Mouse (Mus musculus) MEL (cell line): ENCODE data around the gene Nans. TPM values are rescaled to one million over a fixed set of nuclear protein-coding genes. Genes with fewer than 3 reads are reported as not detected.

Experiments
- DNase-seq: peaks from one replicate; pipeline ENCODE4 v3.0.0; 2011; ENCODE audit warnings: low read depth, low spot score
- H3K27ac ChIP-seq: 2 replicates; pipeline ENCODE4 v1.5.1; 2012; ENCODE audit warnings: low read depth, mild to moderate bottlenecking, control low read depth, low read length, moderate library complexity; ENCODE audit not compliant: control insufficient read depth
- H3K27me3 ChIP-seq, 2 experiments: fragments of 150-350 bp in 1 of 2; sonication (generic) in 1 of 2; 2 replicates each; pipeline ENCODE4 v1.6.1; 2012; ENCODE audit warnings: low read length in 2 of 2, mild to moderate bottlenecking in 2 of 2, improper control_type of control experiment in 1 of 2, moderate library complexity in 1 of 2; ENCODE audit not compliant: insufficient read depth in 2 of 2, control insufficient read depth in 1 of 2
- H3K36me3 ChIP-seq, 2 experiments: 2 replicates each; pipeline ENCODE4 v1.6.1; 2012 to 2014; ENCODE audit warnings: low read length in 2 of 2, improper control_type of control experiment in 1 of 2, inconsistent platforms in 1 of 2, mild to moderate bottlenecking in 1 of 2; ENCODE audit not compliant: insufficient read depth in 2 of 2, control insufficient read depth in 1 of 2
- H3K4me1 ChIP-seq, 2 experiments: fragments of 150-350 bp in 1 of 2; sonication (generic) in 1 of 2; 2 replicates each; pipeline ENCODE4 v1.6.1; 2012; ENCODE audit warnings: low read length in 2 of 2, improper control_type of control experiment in 1 of 2, mild to moderate bottlenecking in 1 of 2; ENCODE audit not compliant: insufficient read depth in 2 of 2, control insufficient read depth in 1 of 2
- H3K4me3 ChIP-seq, 2 experiments: fragments of 150-350 bp in 1 of 2; sonication (generic) in 1 of 2; 2 replicates each; pipeline ENCODE4 v1.5.1; 2012; ENCODE audit warnings: low read depth in 2 of 2, low read length in 2 of 2, mild to moderate bottlenecking in 2 of 2, moderate library complexity in 2 of 2, control low read depth in 1 of 2, improper control_type of control experiment in 1 of 2; ENCODE audit not compliant: control insufficient read depth in 1 of 2, insufficient read depth in 1 of 2
- H3K79me2 ChIP-seq: 2 replicates; pipeline ENCODE4 v1.6.1; 2012; ENCODE audit warnings: mild to moderate bottlenecking, low read length, moderate library complexity; ENCODE audit not compliant: control insufficient read depth, poor library complexity, insufficient read depth
- H3K9ac ChIP-seq: 2 replicates; pipeline ENCODE4 v1.6.1; 2012; ENCODE audit warnings: low read depth, mild to moderate bottlenecking, control low read depth, low read length, moderate library complexity; ENCODE audit not compliant: control insufficient read depth, poor library complexity, severe bottlenecking
- H3K9me3 ChIP-seq: fragments of 150-350 bp; sonication (generic); replicated peaks from 2 replicates; pipeline ENCODE4 v1.6.1; 2012; ENCODE audit warnings: mild to moderate bottlenecking, low read length, improper control_type of control experiment, moderate library complexity; ENCODE audit not compliant: insufficient read depth
- BHLHE40 ChIP-seq: IDR thresholded peaks from 2 replicates; pipeline ENCODE4 v1.6.1; 2012; ENCODE audit warnings: low read depth, mild to moderate bottlenecking, inconsistent platforms, low read length, improper control_type of control experiment, borderline replicate concordance
- CHD1 ChIP-seq: IDR thresholded peaks from 2 replicates; pipeline ENCODE4 v1.6.1; 2012; ENCODE audit warnings: low read depth, mild to moderate bottlenecking, inconsistent platforms, low read length, improper control_type of control experiment
- CHD2 ChIP-seq: IDR thresholded peaks from 2 replicates; pipeline ENCODE4 v1.6.1; 2011; ENCODE audit warnings: low read length, improper control_type of control experiment
- CTCF ChIP-seq, 3 experiments: IDR thresholded peaks in 2 of 3; conservative IDR thresholded peaks in 1 of 3; 2 replicates each; pipeline ENCODE4 v1.5.1; 2011 to 2012; ENCODE audit warnings: low read length in 3 of 3, low read depth in 2 of 3, mild to moderate bottlenecking in 2 of 3, improper control_type of control experiment in 1 of 3, inconsistent platforms in 1 of 3, mixed read lengths in 1 of 3, moderate library complexity in 1 of 3; ENCODE audit not compliant: control insufficient read depth in 1 of 3, insufficient read depth in 1 of 3, poor library complexity in 1 of 3, severe bottlenecking in 1 of 3
- E2F4 ChIP-seq: IDR thresholded peaks from 2 replicates; pipeline ENCODE4 v1.6.1; 2011; ENCODE audit warnings: low read depth, low read length, improper control_type of control experiment, borderline replicate concordance
- ELF1 ChIP-seq: IDR thresholded peaks from 2 replicates; pipeline ENCODE4 v1.6.1; 2014; ENCODE audit warnings: low read depth, mild to moderate bottlenecking, inconsistent platforms, low read length, improper control_type of control experiment, moderate library complexity
- EP300 ChIP-seq, 2 experiments: IDR thresholded peaks; 2 replicates each; pipeline ENCODE4 v1.6.1; 2011; ENCODE audit warnings: improper control_type of control experiment in 2 of 2, low read length in 2 of 2, low read depth in 1 of 2, mild to moderate bottlenecking in 1 of 2
- ETS1 ChIP-seq: IDR thresholded peaks from 2 replicates; pipeline ENCODE4 v1.6.1; 2012; ENCODE audit warnings: low read depth, mild to moderate bottlenecking, inconsistent platforms, low read length, improper control_type of control experiment, moderate library complexity
- GABPA ChIP-seq: IDR thresholded peaks from 2 replicates; pipeline ENCODE4 v1.6.1; 2012; ENCODE audit warnings: low read depth, mild to moderate bottlenecking, inconsistent platforms, low read length, improper control_type of control experiment, moderate library complexity
- GATA1 ChIP-seq: IDR thresholded peaks from 2 replicates; pipeline ENCODE4 v1.6.1; 2011; ENCODE audit warnings: low read depth, low read length, improper control_type of control experiment
- HCFC1 ChIP-seq: IDR thresholded peaks from 2 replicates; pipeline ENCODE4 v1.6.1; 2012; ENCODE audit warnings: low read depth, mild to moderate bottlenecking, inconsistent platforms, low read length, improper control_type of control experiment, moderate library complexity
- JUND ChIP-seq: IDR thresholded peaks from 2 replicates; pipeline ENCODE4 v1.6.1; 2011; ENCODE audit warnings: low read depth, mild to moderate bottlenecking, improper control_type of control experiment, low read length
- KAT2A ChIP-seq: conservative IDR thresholded peaks from 2 replicates; pipeline ENCODE4 v1.6.1; 2012; ENCODE audit warnings: low read depth, low read length, improper control_type of control experiment, inconsistent platforms
- MAFK ChIP-seq: IDR thresholded peaks from 2 replicates; pipeline ENCODE4 v1.6.1; 2011; ENCODE audit warnings: low read depth, mild to moderate bottlenecking, low read length, improper control_type of control experiment, borderline replicate concordance
- MAX ChIP-seq: IDR thresholded peaks from 2 replicates; pipeline ENCODE4 v1.6.1; 2011; ENCODE audit warnings: low read length, improper control_type of control experiment
- MAZ ChIP-seq: IDR thresholded peaks from 2 replicates; pipeline ENCODE4 v1.6.1; 2012; ENCODE audit warnings: low read depth, mild to moderate bottlenecking, inconsistent platforms, low read length, improper control_type of control experiment
- MEF2A ChIP-seq: IDR thresholded peaks from 2 replicates; pipeline ENCODE4 v1.6.1; 2014; ENCODE audit warnings: low read depth, mild to moderate bottlenecking, inconsistent platforms, low read length, improper control_type of control experiment; ENCODE audit not compliant: poor library complexity, insufficient replicate concordance, severe bottlenecking; ENCODE audit errors: extremely low read depth
- MXI1 ChIP-seq: IDR thresholded peaks from 2 replicates; pipeline ENCODE4 v1.6.1; 2011; ENCODE audit warnings: mild to moderate bottlenecking, low read depth, low read length, improper control_type of control experiment
- MYB ChIP-seq: IDR thresholded peaks from 2 replicates; pipeline ENCODE4 v1.6.1; 2011; ENCODE audit warnings: mild to moderate bottlenecking, low read depth, low read length, improper control_type of control experiment
- MYC ChIP-seq: IDR thresholded peaks from 2 replicates; pipeline ENCODE4 v1.6.1; 2011; ENCODE audit warnings: low read depth, mild to moderate bottlenecking, low read length, improper control_type of control experiment, moderate library complexity
- NELFE ChIP-seq: IDR thresholded peaks from 2 replicates; pipeline ENCODE4 v1.6.1; 2011; ENCODE audit warnings: low read depth, low read length, improper control_type of control experiment
- NRF1 ChIP-seq: IDR thresholded peaks from 2 replicates; pipeline ENCODE4 v1.6.1; 2014; ENCODE audit warnings: low read depth, mild to moderate bottlenecking, inconsistent platforms, low read length, improper control_type of control experiment, moderate library complexity; ENCODE audit not compliant: poor library complexity, insufficient read depth, severe bottlenecking
- POLR2A ChIP-seq, 2 experiments: IDR thresholded peaks; 2 replicates each; pipeline ENCODE4 v1.6.1; 2011 to 2012; ENCODE audit warnings: low read length in 2 of 2, mild to moderate bottlenecking in 2 of 2, control low read depth in 1 of 2, improper control_type of control experiment in 1 of 2, low read depth in 1 of 2, moderate library complexity in 1 of 2; ENCODE audit not compliant: control insufficient read depth in 1 of 2, insufficient read depth in 1 of 2, poor library complexity in 1 of 2
- POLR2AphosphoS2 ChIP-seq: IDR thresholded peaks from 2 replicates; pipeline ENCODE4 v1.6.1; 2011; ENCODE audit warnings: low read length, improper control_type of control experiment
- POLR2AphosphoS5 ChIP-seq: IDR thresholded peaks from 2 replicates; pipeline ENCODE4 v1.6.1; 2012; ENCODE audit warnings: low read depth, borderline replicate concordance, mild to moderate bottlenecking, inconsistent platforms, low read length, moderate library complexity, mixed read lengths
- RAD21 ChIP-seq: IDR thresholded peaks from 2 replicates; pipeline ENCODE4 v1.6.1; 2011; ENCODE audit warnings: mild to moderate bottlenecking, low read depth, low read length, improper control_type of control experiment
- SIN3A ChIP-seq: IDR thresholded peaks from 2 replicates; pipeline ENCODE4 v1.6.1; 2012; ENCODE audit warnings: low read length, improper control_type of control experiment, inconsistent platforms
- TAL1 ChIP-seq: IDR thresholded peaks from 2 replicates; pipeline ENCODE4 v1.6.1; 2012; ENCODE audit warnings: mild to moderate bottlenecking, inconsistent platforms, low read length, moderate library complexity, mixed read lengths
- TBP ChIP-seq: IDR thresholded peaks from 2 replicates; pipeline ENCODE4 v1.8.0; 2011; ENCODE audit warnings: low read depth, low read length, improper control_type of control experiment
- TCF12 ChIP-seq: IDR thresholded peaks from 2 replicates; pipeline ENCODE4 v1.6.1; 2014; ENCODE audit warnings: low read depth, mild to moderate bottlenecking, inconsistent platforms, low read length, improper control_type of control experiment, moderate library complexity
- USF1 ChIP-seq: IDR thresholded peaks from 2 replicates; pipeline ENCODE4 v1.6.1; 2014; ENCODE audit warnings: low read depth, mild to moderate bottlenecking, inconsistent platforms, low read length, improper control_type of control experiment, moderate library complexity
- USF2 ChIP-seq, 2 experiments: IDR thresholded peaks; 2 replicates each; pipeline ENCODE4 v1.6.1; 2011 to 2012; ENCODE audit warnings: improper control_type of control experiment in 2 of 2, low read length in 2 of 2, borderline replicate concordance in 1 of 2, inconsistent platforms in 1 of 2, low read depth in 1 of 2, mild to moderate bottlenecking in 1 of 2; ENCODE audit not compliant: insufficient read depth in 1 of 2
- ZC3H11A ChIP-seq: IDR thresholded peaks from 2 replicates; pipeline ENCODE4 v1.6.1; 2012; ENCODE audit warnings: low read depth, mild to moderate bottlenecking, inconsistent platforms, low read length, improper control_type of control experiment
- ZKSCAN1 ChIP-seq: IDR thresholded peaks from 2 replicates; pipeline ENCODE4 v1.6.1; 2012; ENCODE audit warnings: low read depth, mild to moderate bottlenecking, inconsistent platforms, low read length, improper control_type of control experiment, moderate library complexity
- ZMIZ1 ChIP-seq: IDR thresholded peaks from 2 replicates; pipeline ENCODE4 v1.6.1; 2012; ENCODE audit warnings: low read depth, mild to moderate bottlenecking, inconsistent platforms, low read length, improper control_type of control experiment, moderate library complexity
- ZNF384 ChIP-seq: IDR thresholded peaks from 2 replicates; pipeline ENCODE4 v1.6.1; 2012; ENCODE audit warnings: low read depth, mild to moderate bottlenecking, inconsistent platforms, low read length, improper control_type of control experiment
- polyA plus RNA-seq, 2 experiments: library from polyadenylated mRNA; stranded (reverse) in 1 of 2; unstranded in 1 of 2; fragments of >175 nt in 1 of 2; fragments of >200 nt in 1 of 2; gene quantifications; 2 replicates each; pipeline versions ENCODE4 v1.2.1 to v1.2.4; 2012; ENCODE audit warnings: low replicate concordance in 2 of 2, low read depth in 1 of 2; ENCODE audit not compliant: insufficient read length in 2 of 2, insufficient read depth in 1 of 2, missing spikeins in 1 of 2
- total RNA-seq: library from RNA; depleted of rRNA; stranded (reverse); fragments of 300-350 nt; gene quantifications from 2 replicates; pipeline ENCODE4 v1.2.3, GENCODE M21; 2012

Gene Nans
- total and polyA plus RNA-seq, 3 experiments: 136 to 246 (median 182) TPM

GRCm38 (mm10) chr4:46485696-46486417 lies 3.2 kb upstream of the Nans start:
- no peaks in the 10 kb centered on the region for H3K9me3 ChIP-seq
- peak overlapping the region; percentile 75 for H3K9ac ChIP-seq
- H3K4me1 ChIP-seq: peaks cover 23 to 41% of the 10 kb centered on the region in 2 experiments
- peak overlapping the region; percentile 91 for H3K27ac ChIP-seq
- no peaks in the 10 kb centered on the region for H3K27me3 ChIP-seq
- DNase-seq: peak; percentile 96
- H3K4me3 ChIP-seq: peak overlapping the region; percentile 25
- H3K36me3 ChIP-seq: peaks cover 0 to 27% of the 10 kb centered on the region in 2 experiments; a peak in 2 of 4 replicates
- H3K79me2 ChIP-seq: peaks cover 16% of the 10 kb centered on the region
- TF ChIP-seq ZNF384: no peak
- 0 out of 2 replicates have a peak, but pooled peaks have one; percentile 45 for TF ChIP-seq GATA1
- peak; percentile 79 for TF ChIP-seq HCFC1
- TF ChIP-seq USF1: 0 out of 2 replicates have a peak, but pooled peaks have one; percentile 37
- peak; percentile 67; the same call in 1 of the 2 replicates for TF ChIP-seq POLR2AphosphoS2
- TF ChIP-seq KAT2A: no peak
- peak; percentile 79 for TF ChIP-seq ZMIZ1
- peak; percentile 98 for TF ChIP-seq ELF1
- TF ChIP-seq TBP: peak; percentile 76
- no peak for TF ChIP-seq ZKSCAN1
- peak; percentile 30; the same call in 1 of the 2 replicates for TF ChIP-seq MXI1
- no peak for TF ChIP-seq CHD1
- no peak for TF ChIP-seq POLR2AphosphoS5
- TF ChIP-seq TCF12: peak; percentile 64
- peak; percentile 81 for TF ChIP-seq SIN3A
- TF ChIP-seq ZC3H11A: no peak
- TF ChIP-seq JUND: no peak
- peak; percentile 93 for TF ChIP-seq MYC
- peak; percentile 55 for TF ChIP-seq CHD2
- TF ChIP-seq MAFK: no peak
- TF ChIP-seq EP300 (IDR thresholded peaks at IDR 0.05; ENCODE audit: low read depth in 1 of 2, low read length in 2 of 2): peak; percentile 55 to 72; a peak in 3 of 4 replicates
- no peak for TF ChIP-seq RAD21
- TF ChIP-seq POLR2A (IDR thresholded peaks at IDR 0.05; ENCODE audit: control insufficient read depth in 1 of 2, insufficient read depth in 1 of 2, low read depth in 1 of 2, low read length in 2 of 2, poor library complexity in 1 of 2): peak; percentile 32 to 91; a peak in 2 of 4 replicates
- peak; percentile 77 for TF ChIP-seq NELFE
- TF ChIP-seq BHLHE40: peak; percentile 34; the same call in 1 of the 2 replicates
- TF ChIP-seq GABPA: no peak
- peak; percentile 91 for TF ChIP-seq NRF1
- no peak for TF ChIP-seq MAZ
- no peak for TF ChIP-seq MYB
- TF ChIP-seq E2F4: no peak
- TF ChIP-seq USF2 (IDR thresholded peaks at IDR 0.05; ENCODE audit: borderline replicate concordance in 1 of 2, insufficient read depth in 1 of 2, low read depth in 1 of 2, low read length in 2 of 2): no peak
- no peak for TF ChIP-seq TAL1
- TF ChIP-seq MEF2A: no peak
- TF ChIP-seq CTCF (IDR thresholded peaks at IDR 0.05 in 2 of 3, conservative IDR thresholded peaks at IDR 0.05 in 1 of 3; ENCODE audit: control insufficient read depth in 1 of 3, insufficient read depth in 1 of 3, low read depth in 2 of 3, low read length in 3 of 3, poor library complexity in 1 of 3, severe bottlenecking in 1 of 3): no peak
- TF ChIP-seq ETS1: peak; percentile 64
- peak; percentile 79 for TF ChIP-seq MAX
